Mouse (Mus musculus) megakaryocyte, adult 5-6 weeks (primary cell): ENCODE results near the gene Cbfa2t3. TPM values are rescaled to one million over a fixed set of nuclear protein-coding genes. Genes with fewer than 3 reads are reported as not detected.

Experiments
- ATAC-seq: 2 replicates; pipeline ENCODE4 v1.8.0; 2016; ENCODE audit warnings: mild to moderate bottlenecking, inconsistent platforms; ENCODE audit not compliant: poor library complexity, severe bottlenecking
- total RNA-seq, 2 experiments: library from RNA; stranded (forward) in 1 of 2; stranded (reverse) in 1 of 2; fragments of 153-499, 151-499 nt in 1 of 2; fragments of 221-1000, 200-1000 nt in 1 of 2; gene quantifications; 2 replicates each; pipeline versions ENCODE4 v1.2.3 to v1.2.4; 2015 to 2017

Cbfa2t3 gene
- total RNA-seq, 2 experiments from 2014 or later: 25.1 to 29.5 TPM

GRCm38 (mm10) chr8:122718711-122719499, 20.0 kb upstream of the Cbfa2t3 start:
- no peak for ATAC-seq

GRCm38 (mm10) chr8:122717869-122718509, 19.1 kb upstream of the Cbfa2t3 start:
- peak; percentile 25 for ATAC-seq

- ATAC-seq: no peak
Measured at GRCm38 (mm10) chr8:122716566-122716965, 17.7 kb upstream of the Cbfa2t3 start.

- no peak for ATAC-seq
Measured at GRCm38 (mm10) chr8:122713157-122713518, 14.2 kb upstream of the Cbfa2t3 start.

GRCm38 (mm10) chr8:122712411-122713156, 13.7 kb upstream of the Cbfa2t3 start:
- ATAC-seq: no peak

- ATAC-seq: peak; percentile 83
Measured at GRCm38 (mm10) chr8:122711891-122712365, 13.0 kb upstream of the Cbfa2t3 start.

GRCm38 (mm10) chr8:122711480-122711879, 12.6 kb upstream of the Cbfa2t3 start:
- no peak for ATAC-seq

GRCm38 (mm10) chr8:122709340-122710111, 10.6 kb upstream of the Cbfa2t3 start:
- no peak for ATAC-seq

GRCm38 (mm10) chr8:122707184-122707583, 8.3 kb upstream of the Cbfa2t3 start:
- no peak for ATAC-seq

- ATAC-seq: no peak
Measured at GRCm38 (mm10) chr8:122705901-122706561, 7.1 kb upstream of the Cbfa2t3 start.

- no peak for ATAC-seq
Measured at GRCm38 (mm10) chr8:122704612-122705011, 5.7 kb upstream of the Cbfa2t3 start.

- no peak for ATAC-seq
Measured at GRCm38 (mm10) chr8:122702957-122703356, 4.0 kb upstream of the Cbfa2t3 start.

GRCm38 (mm10) chr8:122702301-122702941, 3.5 kb upstream of the Cbfa2t3 start:
- peak; percentile 20 for ATAC-seq

GRCm38 (mm10) chr8:122701441-122702185, 2.7 kb upstream of the Cbfa2t3 start:
- ATAC-seq: no peak

- peak; percentile 52 for ATAC-seq
Measured at GRCm38 (mm10) chr8:122700628-122701027, 1.7 kb upstream of the Cbfa2t3 start.

- no peak for ATAC-seq
Measured at GRCm38 (mm10) chr8:122698254-122698768, 598 bp downstream of the Cbfa2t3 start.

- no peak for ATAC-seq
Measured at GRCm38 (mm10) chr8:122697586-122697985, 1.3 kb downstream of the Cbfa2t3 start.

- no peak for ATAC-seq
Measured at GRCm38 (mm10) chr8:122697181-122697581, 1.7 kb downstream of the Cbfa2t3 start.
